Mouse (Mus musculus): ENCODE results near the gene Atp1b1.

- TF ChIP-seq ELF1 (IDR thresholded peaks at IDR 0.05; ENCODE audit: low read depth, low read length) (no peak), JUN (IDR thresholded peaks at IDR 0.05; ENCODE audit: insufficient read depth, low read depth, low read length) (no peak), EP300 (IDR thresholded peaks at IDR 0.05; ENCODE audit: low read length) (no peak), CTCF (conservative IDR thresholded peaks at IDR 0.05 in 1 of 2, IDR thresholded peaks at IDR 0.05 in 1 of 2; ENCODE audit: low read depth in 2 of 2, low read length in 2 of 2) (no peak)
Measured at GRCm38 (mm10) chr1:164452580-164452979, 5.6 kb downstream of the Atp1b1 start.
